Mouse (Mus musculus) cerebellum, adult 2 months (tissue): ENCODE data around the gene Igsf21.

Source experiments
- CTCF ChIP-seq: fragments of 200-500 bp; IDR thresholded peaks from 2 replicates; pipeline ENCODE4 v1.5.1; 2011; ENCODE audit warnings: low read depth, mild to moderate bottlenecking, control low read depth, low read length, moderate library complexity, borderline replicate concordance; ENCODE audit not compliant: insufficient read depth
- POLR2A ChIP-seq: fragments of 200-500 bp; IDR thresholded peaks from 2 replicates; pipeline ENCODE4 v1.6.1; 2011; ENCODE audit warnings: low read length, control low read depth, borderline replicate concordance; ENCODE audit not compliant: insufficient read depth

GRCm38 (mm10) chr4:140203696-140204272 is 42.8 kb downstream of the Igsf21 start:
- TF ChIP-seq CTCF (no peak), POLR2A (no peak)
